Comparison of ENCODE assay signal across 28 mouse cellular contexts in the genomic region with DNA sequence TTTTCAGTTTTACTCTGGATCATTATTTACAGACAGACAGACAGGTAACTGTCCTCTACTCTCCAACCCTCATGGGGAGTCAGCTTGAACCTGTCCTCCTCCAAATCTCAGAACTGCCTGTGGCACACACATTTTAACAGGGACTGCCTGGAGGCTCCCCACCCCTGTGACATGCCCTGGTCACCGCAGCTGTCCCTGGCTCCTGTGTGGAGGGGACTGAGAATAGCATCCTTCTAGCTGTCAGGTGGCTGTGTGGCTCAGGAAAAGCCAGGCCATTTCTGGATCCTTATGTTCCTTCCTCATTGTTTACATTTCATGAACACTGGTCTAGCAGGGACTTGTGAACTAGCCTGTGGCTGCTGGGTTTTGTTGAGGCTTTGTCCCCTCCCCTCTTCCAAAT. TPM values are rescaled to one million over a fixed set of nuclear protein-coding genes. Genes with fewer than 3 reads are reported as not detected.
DNase-seq lines count a peak whose midpoint lies in the region; ATAC-seq and TF ChIP-seq lines count a peak whose summit lies in the region.
"Had no signal": no experiment of that assay in that cellular context is flagged by ENCODE, and none has a peak within 500 bp of the region (broad histone marks: within the 10 kb centered on the region; RNA-seq: fewer than 3 reads in every experiment).

No protein-coding gene starts in this region.

- no peak overlapping the region for H3K4me2 ChIP-seq in limb, embryonic 12.5 days
- no peak overlapping the region for H3K4me2 ChIP-seq in myocyte (ENCODE audit: low read depth)

- no peaks in the 10 kb centered on the region for H3K9me3 ChIP-seq in limb, embryonic 12.5 days
- no peaks in the 10 kb centered on the region for H3K9me3 ChIP-seq in limb, embryonic 10.5 days (replicated peaks)
- no peaks in the 10 kb centered on the region for H3K9me3 ChIP-seq in megakaryocyte, embryonic 14.5 days
- no peaks in the 10 kb centered on the region for H3K9me3 ChIP-seq in ES-Bruce4 (replicated peaks; ENCODE audit: control insufficient read depth, insufficient read depth, low read length, poor library complexity, severe bottlenecking)
- H3K9me3 ChIP-seq: G1E had no signal

- no peak for ATAC-seq in limb, embryonic 12.5 days (ENCODE audit: insufficient number of reproducible peaks, insufficient read depth, low FRiP score, low TSS enrichment, low read depth)
- ATAC-seq in megakaryocyte, adult 5-6 weeks (ENCODE audit: poor library complexity, severe bottlenecking) = no peak
- ATAC-seq: activated CD4-positive, CD25-positive, alpha-beta regulatory T cell, adult 4 months; CD4-positive, CD25-positive, alpha-beta regulatory T cell, adult 4 months had no signal

- TF ChIP-seq POLR2A in ES-Bruce4 (IDR thresholded peaks at IDR 0.05; ENCODE audit: insufficient read depth, low read length) (no peak), myocyte (IDR thresholded peaks at IDR 0.05; ENCODE audit: insufficient read length, low read depth) (no peak)

- no peak for DNase-seq in limb, embryonic 10.5 days (ENCODE audit: low spot score)
- DNase-seq in c-Kit-positive CD71-positive TER-119-positive erythroid progenitor cells, embryonic 14.5 days (ENCODE audit: low spot score) = no peak
- no peak for DNase-seq in lung, postnatal 14 days
- DNase-seq: adrenal gland, adult 2 months; adrenal gland, adult 8-10 months; adrenal gland, postnatal 10 days; adrenal gland, postnatal 14 days; adrenal gland, postnatal 25 days; adrenal gland, postnatal 36 days; B cell, adult 2 months; cerebellum, adult 11 months; cerebellum, adult 11-12 months; cerebellum, adult 18-20 months; cerebellum, adult 2 months had no signal

- TF ChIP-seq CTCF in ES-Bruce4 (IDR thresholded peaks at IDR 0.05; ENCODE audit: low read depth, low read length) = no peak

- no peaks in the 10 kb centered on the region for H3K27me3 ChIP-seq in limb, embryonic 12.5 days
- no peaks in the 10 kb centered on the region for H3K27me3 ChIP-seq in limb, embryonic 10.5 days (ENCODE audit: low read depth, poor library complexity, severe bottlenecking)
- no peaks in the 10 kb centered on the region for H3K27me3 ChIP-seq in megakaryocyte, embryonic 14.5 days (replicated peaks)
- H3K27me3 ChIP-seq in ES-Bruce4 (ENCODE audit: control insufficient read depth, insufficient read depth, low read length, poor library complexity, severe bottlenecking) (no peaks in the 10 kb centered on the region), myocyte (ENCODE audit: control insufficient read depth, insufficient read depth, insufficient read length) (no peaks in the 10 kb centered on the region)
- H3K27me3 ChIP-seq: CH12.LX, Patski had no signal

- 0 out of 2 replicates have a peak overlapping the region, but pooled peaks have one; percentile 18 for H3K9ac ChIP-seq in limb, embryonic 12.5 days (replicated peaks)
- H3K9ac ChIP-seq in ES-Bruce4 (ENCODE audit: low read depth, poor library complexity, severe bottlenecking) = no peak overlapping the region

- WGBS in limb, embryonic 12.5 days = 89% methylated on average over 1 of the region's 1 CpGs
- WGBS in limb, embryonic 10.5 days = 94% methylated on average over 1 of the region's 1 CpGs

- no peaks in the 10 kb centered on the region for H3K4me1 ChIP-seq in limb, embryonic 12.5 days (replicated peaks)
- peaks cover 4% of the 10 kb centered on the region; the same call in 1 of the 2 replicates for H3K4me1 ChIP-seq in limb, embryonic 10.5 days
- peaks cover 53% of the 10 kb centered on the region for H3K4me1 ChIP-seq in megakaryocyte, embryonic 14.5 days
- H3K4me1 ChIP-seq in ES-Bruce4 (ENCODE audit: control insufficient read depth, insufficient read depth, low read length) = no peaks in the 10 kb centered on the region

- no peak overlapping the region for H3K27ac ChIP-seq in limb, embryonic 12.5 days
- H3K27ac ChIP-seq in limb, embryonic 10.5 days = no peak overlapping the region
- peak overlapping the region; percentile 4; the same call in 1 of the 2 replicates for H3K27ac ChIP-seq in ES-Bruce4 (ENCODE audit: insufficient read depth, low read length)

- no peak for TF ChIP-seq EP300 in ES-Bruce4 (IDR thresholded peaks at IDR 0.05; ENCODE audit: insufficient read depth, low read depth, low read length)

- peaks cover 94% of the 10 kb centered on the region for H3K36me3 ChIP-seq in limb, embryonic 12.5 days
- peaks cover 99% of the 10 kb centered on the region for H3K36me3 ChIP-seq in limb, embryonic 10.5 days
- H3K36me3 ChIP-seq in megakaryocyte, embryonic 14.5 days (replicated peaks; ENCODE audit: low read length) = peaks cover 96% of the 10 kb centered on the region
- H3K36me3 ChIP-seq in ES-Bruce4 (ENCODE audit: control insufficient read depth, insufficient read depth, low read length, poor library complexity, severe bottlenecking) (peaks cover 29% of the 10 kb centered on the region), myocyte (ENCODE audit: control insufficient read depth, insufficient read depth) (peaks cover 34% of the 10 kb centered on the region)

- no peak overlapping the region for H3ac ChIP-seq in myocyte (ENCODE audit: control insufficient read depth, insufficient read length)

- no peaks in the 10 kb centered on the region for H3K79me2 ChIP-seq in myocyte (ENCODE audit: control insufficient read depth, insufficient read depth)

- H3K4me3 ChIP-seq in limb, embryonic 12.5 days (replicated peaks) = no peak overlapping the region
- no peak overlapping the region for H3K4me3 ChIP-seq in limb, embryonic 10.5 days
- H3K4me3 ChIP-seq in megakaryocyte, embryonic 14.5 days (replicated peaks) = peak overlapping the region; percentile 33
- no peak overlapping the region for H3K4me3 ChIP-seq in ES-Bruce4 (ENCODE audit: low read depth, low read length)
- no peak overlapping the region for H3K4me3 ChIP-seq in myocyte

TF ChIP-seq in myocyte, 11 proteins besides CTCF, POLR2A, EP300 and RAD21:
- TF ChIP-seq TCF3 (IDR thresholded peaks at IDR 0.05; ENCODE audit: insufficient read length, low read depth) = no peak
- TF ChIP-seq POLR2AphosphoS2 (IDR thresholded peaks at IDR 0.05; ENCODE audit: insufficient read length, low read depth) = peak; percentile 42
- peak; percentile 7 for TF ChIP-seq TCF12 (IDR thresholded peaks at IDR 0.05; ENCODE audit: insufficient read depth, poor library complexity, severe bottlenecking)
- peak in 2 of 3 experiments; percentile 35 to 75 for TF ChIP-seq MYOD1 (IDR thresholded peaks at IDR 0.05; ENCODE audit: control insufficient read depth in 1 of 3, insufficient read length in 2 of 3, low read depth in 2 of 3)
- peak; percentile 22 to 87 (median 61) for TF ChIP-seq MYOG (IDR thresholded peaks at IDR 0.05; ENCODE audit: control insufficient read depth in 1 of 3, insufficient read depth in 1 of 3, insufficient read length in 2 of 3, low read depth in 2 of 3)

RNA-seq across cellular contexts. Expression of gene Tmed6, which starts 8.7 kb away (rescaled TPM):
- not detected in 2 replicates for polyA plus RNA-seq in limb, embryonic 12.5 days (2016; fragmentation: Nextera tagmentation; extraction: Ambion mirVana)
- 0.34 TPM in 1 of 2 replicates, not detected in the other for polyA plus RNA-seq in limb, embryonic 10.5 days (2016; fragmentation: Nextera tagmentation; extraction: Ambion mirVana)
- polyA plus RNA-seq in megakaryocyte, embryonic 14.5 days (2012; ENCODE audit: insufficient read depth, low replicate concordance) = not detected in 2 replicates
- total RNA-seq in megakaryocyte, adult 5-6 weeks (2015) = 0.57 TPM in 1 of 2 replicates, not detected in the other
- not detected in 2 replicates for total RNA-seq in megakaryocyte, adult 5-6 weeks (2017)
- not detected in 2 replicates for polyA plus RNA-seq in ES-Bruce4 (2011; ENCODE audit: insufficient read depth, insufficient read length, low read depth, missing spikeins)
- not detected for polyA plus RNA-seq in myocyte (2012; fragmentation: generic; extraction: Trizol)
- total RNA-seq: adrenal gland, adult 18-20 months; adrenal gland, adult 2 months; adrenal gland, adult 8-10 months; adrenal gland, postnatal 10 days; adrenal gland, postnatal 14 days; adrenal gland, postnatal 25 days; adrenal gland, postnatal 36 days; G1E; MEL had no signal
- polyA plus RNA-seq: activated CD4-positive, CD25-positive, alpha-beta regulatory T cell, adult 4 months; adrenal gland, adult 2 months; brain, embryonic 14.5 days; C2C12; CD4-positive, CD25-positive, alpha-beta regulatory T cell, adult 4 months; cerebellum, adult 2 months; G1E had no signal

RNA-seq across cellular contexts. Expression of gene Nip7, which starts 17.5 kb away (rescaled TPM):
- polyA plus RNA-seq in limb, embryonic 12.5 days (2016; fragmentation: Nextera tagmentation; extraction: Ambion mirVana) = 95.4 and 103 TPM in 2 replicates
- 122 and 143 TPM in 2 replicates for polyA plus RNA-seq in limb, embryonic 10.5 days (2016; fragmentation: Nextera tagmentation; extraction: Ambion mirVana)
- 4.2 and 5.3 TPM in 2 replicates for polyA plus RNA-seq in megakaryocyte, embryonic 14.5 days (2012; ENCODE audit: insufficient read depth, low replicate concordance)
- 16.5 and 26.4 TPM in 2 replicates for total RNA-seq in megakaryocyte, adult 5-6 weeks (2015)
- total RNA-seq in megakaryocyte, adult 5-6 weeks (2017) = 10.6 and 12.5 TPM in 2 replicates
- polyA plus RNA-seq in ES-Bruce4 (2011; ENCODE audit: insufficient read depth, insufficient read length, low read depth, missing spikeins) (130 and 156 TPM in 2 replicates), myocyte (2012; fragmentation: generic; extraction: Trizol) (81.4 TPM)

RNA-seq across cellular contexts. Expression of gene Cog8, which starts 17.6 kb away (rescaled TPM):
- 45.2 and 48.4 TPM in 2 replicates for polyA plus RNA-seq in limb, embryonic 12.5 days (2016; fragmentation: Nextera tagmentation; extraction: Ambion mirVana)
- polyA plus RNA-seq in limb, embryonic 10.5 days (2016; fragmentation: Nextera tagmentation; extraction: Ambion mirVana) = 41.8 and 46.1 TPM in 2 replicates
- polyA plus RNA-seq in megakaryocyte, embryonic 14.5 days (2012; ENCODE audit: insufficient read depth, low replicate concordance) = 9.2 and 18.5 TPM in 2 replicates
- 14.7 and 16.8 TPM in 2 replicates for total RNA-seq in megakaryocyte, adult 5-6 weeks (2015)
- 17.7 and 24.3 TPM in 2 replicates for total RNA-seq in megakaryocyte, adult 5-6 weeks (2017)
- 20.0 and 21.4 TPM in 2 replicates for polyA plus RNA-seq in ES-Bruce4 (2011; ENCODE audit: insufficient read depth, insufficient read length, low read depth, missing spikeins)
- polyA plus RNA-seq in myocyte (2012; fragmentation: generic; extraction: Trizol) = 28.3 TPM

RNA-seq across cellular contexts. Expression of gene Terf2, which starts 22.2 kb away (rescaled TPM):
- polyA plus RNA-seq in limb, embryonic 12.5 days (2016; fragmentation: Nextera tagmentation; extraction: Ambion mirVana) = 23.2 and 24.1 TPM in 2 replicates
- polyA plus RNA-seq in limb, embryonic 10.5 days (2016; fragmentation: Nextera tagmentation; extraction: Ambion mirVana) = 16.4 and 18.1 TPM in 2 replicates
- polyA plus RNA-seq in megakaryocyte, embryonic 14.5 days (2012; ENCODE audit: insufficient read depth, low replicate concordance) = 8.9 and 16.2 TPM in 2 replicates
- 22.6 and 26.6 TPM in 2 replicates for total RNA-seq in megakaryocyte, adult 5-6 weeks (2015)
- total RNA-seq in megakaryocyte, adult 5-6 weeks (2017) = 18.5 and 19.0 TPM in 2 replicates
- 40.8 and 48.6 TPM in 2 replicates for polyA plus RNA-seq in ES-Bruce4 (2011; ENCODE audit: insufficient read depth, insufficient read length, low read depth, missing spikeins)
- polyA plus RNA-seq in myocyte (2012; fragmentation: generic; extraction: Trizol) = 14.7 TPM

RNA-seq across cellular contexts. Expression of gene Pdf, which starts 25.7 kb away (rescaled TPM):
- polyA plus RNA-seq in limb, embryonic 12.5 days (2016; fragmentation: Nextera tagmentation; extraction: Ambion mirVana) = 58.2 and 61.4 TPM in 2 replicates
- polyA plus RNA-seq in limb, embryonic 10.5 days (2016; fragmentation: Nextera tagmentation; extraction: Ambion mirVana) = 61.1 and 64.5 TPM in 2 replicates
- polyA plus RNA-seq in megakaryocyte, embryonic 14.5 days (2012; ENCODE audit: insufficient read depth, low replicate concordance) = 7.9 and 8.3 TPM in 2 replicates
- total RNA-seq in megakaryocyte, adult 5-6 weeks (2015) = 9.8 and 12.9 TPM in 2 replicates
- total RNA-seq in megakaryocyte, adult 5-6 weeks (2017) = 15.6 and 29.5 TPM in 2 replicates
- 3.3 and 5.7 TPM in 2 replicates for polyA plus RNA-seq in ES-Bruce4 (2011; ENCODE audit: insufficient read depth, insufficient read length, low read depth, missing spikeins)
- 31.1 TPM for polyA plus RNA-seq in myocyte (2012; fragmentation: generic; extraction: Trizol)

Comparison
In these comparisons a context has a peak if more than half of its experiments do, and no peak if none do; other contexts are left out.
1. RNA of gene Nip7, which starts 17.5 kb away (polyA plus RNA-seq): 130 to 156 TPM in ES-Bruce4, 122 to 143 TPM in limb, embryonic 10.5 days, 95.4 to 103 TPM in limb, embryonic 12.5 days and 81.4 TPM in myocyte (single experiment); 4.2 to 5.3 TPM in megakaryocyte, embryonic 14.5 days; every median in the first group is over 10 times any median in the second.